Mouse (Mus musculus) CH12.LX (cell line): Measurements from ENCODE around the gene Brd2.

Source experiments
- CTCF ChIP-seq, 2 experiments: IDR thresholded peaks in 1 of 2; conservative IDR thresholded peaks in 1 of 2; 2 replicates each; pipeline ENCODE4 v1.5.1; 2011 to 2012; ENCODE audit warnings: low read depth in 2 of 2, low read length in 2 of 2, improper control_type of control experiment in 1 of 2, inconsistent platforms in 1 of 2, mild to moderate bottlenecking in 1 of 2, moderate library complexity in 1 of 2
- E2F4 ChIP-seq: IDR thresholded peaks from 2 replicates; pipeline ENCODE4 v1.6.1; 2011; ENCODE audit warnings: low read depth, low read length, improper control_type of control experiment; ENCODE audit not compliant: insufficient replicate concordance
- EP300 ChIP-seq: IDR thresholded peaks from 2 replicates; pipeline ENCODE4 v1.6.1; 2011; ENCODE audit warnings: low read length, improper control_type of control experiment
- ETS1 ChIP-seq: conservative IDR thresholded peaks from 2 replicates; pipeline ENCODE4 v1.6.1; 2012; ENCODE audit warnings: low read depth, mild to moderate bottlenecking, inconsistent platforms, low read length, improper control_type of control experiment, moderate library complexity
- MAFK ChIP-seq: IDR thresholded peaks from 2 replicates; pipeline ENCODE4 v1.6.1; 2011; ENCODE audit warnings: low read length, improper control_type of control experiment; ENCODE audit not compliant: insufficient replicate concordance
- MEF2A ChIP-seq: IDR thresholded peaks from 2 replicates; pipeline ENCODE4 v1.6.1; 2014; ENCODE audit warnings: low read depth, mild to moderate bottlenecking, inconsistent platforms, low read length, improper control_type of control experiment, borderline replicate concordance
- POLR2A ChIP-seq: IDR thresholded peaks from 2 replicates; pipeline ENCODE4 v1.6.1; 2011; ENCODE audit warnings: low read depth, mild to moderate bottlenecking, improper control_type of control experiment, low read length
- SMC3 ChIP-seq: IDR thresholded peaks from 2 replicates; pipeline ENCODE4 v1.6.1; 2011; ENCODE audit warnings: low read depth, low read length, improper control_type of control experiment
- TBP ChIP-seq: conservative IDR thresholded peaks from 2 replicates; pipeline ENCODE4 v1.6.1; 2011; ENCODE audit warnings: low read depth, low read length, improper control_type of control experiment
- USF1 ChIP-seq: IDR thresholded peaks from 2 replicates; pipeline ENCODE4 v1.6.1; 2014; ENCODE audit warnings: low read depth, mild to moderate bottlenecking, inconsistent platforms, low read length, improper control_type of control experiment

- TF ChIP-seq USF1 (no peak), CTCF (conservative IDR thresholded peaks at IDR 0.05 in 1 of 2, IDR thresholded peaks at IDR 0.05 in 1 of 2; ENCODE audit: low read depth in 2 of 2, low read length in 2 of 2) (no peak), MAFK (no peak), SMC3 (no peak), POLR2A (no peak), ETS1 (no peak), TBP (no peak), MEF2A (no peak), E2F4 (no peak), EP300 (no peak)
Measured at GRCm38 (mm10) chr17:34068864-34069263, 53.6 kb downstream of the Brd2 start.
